Mouse (Mus musculus): ENCODE data around the gene Psip1.
"Not testable (repeated sequence)": the region's sequence is repeated elsewhere in the genome, so short reads cannot be mapped to it uniquely, and the experiment has no call there.

DNA sequence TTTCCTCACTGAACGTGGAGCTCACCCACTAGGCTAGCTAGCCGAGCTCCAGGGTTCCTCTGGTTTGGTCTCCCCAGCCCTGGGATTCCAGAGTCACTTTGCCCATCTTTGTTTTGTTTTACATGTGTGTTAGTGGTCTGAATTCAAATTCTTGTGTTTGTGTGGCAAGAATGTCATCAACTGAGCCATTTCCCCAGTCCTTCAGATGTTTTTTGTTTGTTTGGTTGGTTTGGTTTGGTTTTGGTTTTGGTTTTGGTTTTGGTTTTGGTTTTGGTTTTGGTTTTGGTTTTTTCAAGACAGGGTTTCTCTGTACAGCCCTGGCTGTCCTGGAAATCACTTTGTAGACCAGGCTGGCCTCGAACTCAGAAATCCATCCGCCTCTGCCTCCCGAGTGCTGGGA, 10.8 kb upstream of the Psip1 start:
- not testable (repeated sequence) for TF ChIP-seq CTCF (IDR thresholded peaks at IDR 0.05); POLR2A (IDR thresholded peaks at IDR 0.05; ENCODE audit: insufficient read depth, low read depth, low read length); EP300 (IDR thresholded peaks at IDR 0.05; ENCODE audit: insufficient read depth, low read depth, low read length)
